Comparison of ENCODE assay signal across 27 mouse cellular contexts in the genomic region with DNA sequence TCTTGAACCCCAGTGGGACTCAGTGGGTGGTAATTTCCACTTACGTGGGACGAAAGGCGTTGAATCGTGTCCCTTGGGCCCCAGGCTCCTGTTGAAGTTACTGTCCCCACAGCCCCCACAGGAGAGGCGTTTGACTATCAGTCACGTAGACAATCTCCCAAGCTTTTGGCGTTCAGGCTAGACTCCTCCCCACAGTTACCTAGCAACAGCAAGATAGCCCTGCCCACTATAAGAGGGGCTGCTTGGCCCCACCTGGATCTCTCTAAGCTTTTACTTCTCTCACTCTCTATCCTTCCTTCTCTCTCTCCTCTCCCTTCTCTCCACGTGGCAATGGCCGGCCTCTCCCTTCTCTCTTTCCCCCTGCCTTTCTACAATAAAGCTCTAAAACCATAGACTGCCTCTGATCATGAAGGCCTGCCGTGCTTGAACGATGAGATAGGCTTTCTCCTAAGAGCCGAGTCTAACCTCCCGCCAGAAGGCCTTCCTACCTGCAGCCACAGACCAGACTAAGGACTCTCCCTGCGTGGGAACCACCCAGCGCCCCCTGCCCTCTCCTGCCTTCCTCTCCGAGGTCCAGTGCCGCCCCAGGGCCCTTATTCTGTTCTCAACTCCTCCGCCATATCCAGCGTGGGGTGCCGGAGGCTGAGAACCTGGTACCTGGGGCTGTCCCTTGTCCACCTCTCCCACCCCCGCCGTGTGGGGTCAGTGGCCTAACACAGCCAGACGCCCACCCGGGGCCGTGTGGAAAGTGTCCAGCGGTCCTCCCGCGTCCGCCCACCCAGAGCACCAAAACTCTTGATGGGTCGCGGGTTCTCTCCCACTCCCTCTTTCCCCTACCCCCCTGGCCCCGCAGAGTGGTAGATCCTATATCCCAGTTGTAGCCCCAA. TPM values are rescaled to one million over a fixed set of nuclear protein-coding genes. Genes with fewer than 3 reads are reported as not detected.
DNase-seq lines count a peak whose midpoint lies in the region; ATAC-seq and TF ChIP-seq lines count a peak whose summit lies in the region.
"Had no signal": no experiment of that assay in that cellular context is flagged by ENCODE, and none has a peak within 500 bp of the region (broad histone marks: within the 10 kb centered on the region; RNA-seq: fewer than 3 reads in every experiment).

No protein-coding gene starts in this region.

- TF ChIP-seq CTCF in G1E (IDR thresholded peaks at IDR 0.05; ENCODE audit: low read depth, low read length), result no peak
- no peak for TF ChIP-seq CTCF in liver, embryonic 14.5 days (IDR thresholded peaks at IDR 0.05; ENCODE audit: low read depth)

- H3K4me1 ChIP-seq in heart, embryonic 10.5 days, result 0 out of 2 replicates have a peak, but pooled peaks cover 13% of the 10 kb centered on the region
- peaks cover 67% of the 10 kb centered on the region for H3K4me1 ChIP-seq in G1E (ENCODE audit: insufficient read depth, low read depth, low read length)
- H3K4me1 ChIP-seq in liver, embryonic 14.5 days (replicated peaks; ENCODE audit: control insufficient read depth in 2 of 2, insufficient read depth in 2 of 2, low read length in 1 of 2), result peaks cover 0 to 2% of the 10 kb centered on the region in 2 experiments; a peak in 2 of 4 replicates
- no peaks in the 10 kb centered on the region for H3K4me1 ChIP-seq in forebrain, embryonic 16.5 days (replicated peaks; ENCODE audit: control insufficient read depth, insufficient read depth, low read length)
- H3K4me1 ChIP-seq: hindbrain, embryonic 15.5 days; intestine, embryonic 15.5 days; midbrain, embryonic 13.5 days had no signal

- no peak for ATAC-seq in G1E (ENCODE audit: extremely low read depth, insufficient number of reproducible peaks, low FRiP score, poor library complexity, severe bottlenecking)
- peak; percentile 56; the same call in 1 of the 2 replicates for ATAC-seq in liver, embryonic 14.5 days (ENCODE audit: insufficient read depth)
- ATAC-seq in megakaryocyte, adult 5-6 weeks (ENCODE audit: poor library complexity, severe bottlenecking), result no peak
- ATAC-seq in forebrain, embryonic 16.5 days, result no peak
- ATAC-seq: CD4-positive, CD25-positive, alpha-beta regulatory T cell, adult 4 months; forebrain, postnatal 0 days; intestine, embryonic 15.5 days; midbrain, embryonic 13.5 days had no signal

- 0 out of 2 replicates have a peak overlapping the region, but pooled peaks have one; percentile 2 for H3K9ac ChIP-seq in liver, embryonic 14.5 days (replicated peaks)
- no peak overlapping the region for H3K9ac ChIP-seq in forebrain, embryonic 16.5 days (replicated peaks; ENCODE audit: low read depth, low read length)
- H3K9ac ChIP-seq: forebrain, postnatal 0 days; hindbrain, embryonic 15.5 days; intestine, embryonic 15.5 days; midbrain, embryonic 13.5 days had no signal

- no peak overlapping the region for H3K4me3 ChIP-seq in heart, embryonic 10.5 days
- H3K4me3 ChIP-seq in G1E (ENCODE audit: low read depth, low read length), result peak overlapping the region; percentile 51; the same call in 1 of the 2 replicates
- H3K4me3 ChIP-seq in liver, embryonic 14.5 days (ENCODE audit: insufficient read depth in 1 of 2, low read depth in 2 of 2, low read length in 2 of 2), result no peak overlapping the region
- no peak overlapping the region for H3K4me3 ChIP-seq in forebrain, embryonic 16.5 days (replicated peaks; ENCODE audit: low read length)
- H3K4me3 ChIP-seq: forebrain, embryonic 10.5 days; hindbrain, embryonic 15.5 days; intestine, embryonic 15.5 days; midbrain, embryonic 13.5 days had no signal

- H3K27me3 ChIP-seq in heart, embryonic 10.5 days (ENCODE audit: insufficient read depth, poor library complexity, severe bottlenecking), result no peaks in the 10 kb centered on the region
- H3K27me3 ChIP-seq in G1E (ENCODE audit: insufficient read depth, low read length), result no peaks in the 10 kb centered on the region
- H3K27me3 ChIP-seq in liver, embryonic 14.5 days (ENCODE audit: control insufficient read depth, insufficient read depth, low read length), result no peaks in the 10 kb centered on the region
- H3K27me3 ChIP-seq in forebrain, embryonic 16.5 days (replicated peaks; ENCODE audit: control insufficient read depth, insufficient read depth, low read length), result no peaks in the 10 kb centered on the region
- H3K27me3 ChIP-seq: hindbrain, embryonic 15.5 days; intestine, embryonic 15.5 days; midbrain, embryonic 13.5 days had no signal

- no peak overlapping the region for H3K4me2 ChIP-seq in liver, embryonic 14.5 days (ENCODE audit: low read depth)
- H3K4me2 ChIP-seq in forebrain, embryonic 16.5 days (ENCODE audit: low read length), result no peak overlapping the region
- H3K4me2 ChIP-seq: hindbrain, embryonic 15.5 days; intestine, embryonic 15.5 days; midbrain, embryonic 13.5 days had no signal

- DNase-seq in heart, embryonic 10.5 days (ENCODE audit: low spot score), result no peak
- DNase-seq in heart, adult 8-10 months (ENCODE audit: low spot score), result no peak
- peak; percentile 44 to 58 for DNase-seq in B cell, adult 2 months
- no peak for DNase-seq in G1E (ENCODE audit: low spot score)
- DNase-seq in liver, embryonic 14.5 days (ENCODE audit: low read depth in 3 of 3, low spot score in 3 of 3), result no peak
- DNase-seq in ovary, postnatal 14 days (ENCODE audit: low spot score), result no peak
- DNase-seq: adrenal gland, adult 2 months; cerebellum, adult 11-12 months; cerebellum, postnatal 14 days; forebrain, postnatal 0 days; gastrocnemius, postnatal 14 days; heart, adult 18-20 months; kidney, adult 9 months; kidney, postnatal 14 days; lung, adult 18-20 months; lung, postnatal 10 days; right cerebral cortex, postnatal 14 days had no signal

- TF ChIP-seq EP300 in liver, embryonic 14.5 days (IDR thresholded peaks at IDR 0.05; ENCODE audit: low read depth), result no peak

- H3K9me3 ChIP-seq in heart, embryonic 10.5 days, result no peaks in the 10 kb centered on the region
- H3K9me3 ChIP-seq in G1E (replicated peaks), result peaks cover 16% of the 10 kb centered on the region
- H3K9me3 ChIP-seq in liver, embryonic 14.5 days (ENCODE audit: control insufficient read depth, low read length), result no peaks in the 10 kb centered on the region
- H3K9me3 ChIP-seq in forebrain, embryonic 16.5 days (ENCODE audit: control insufficient read depth, low read length), result no peaks in the 10 kb centered on the region
- H3K9me3 ChIP-seq: forebrain, embryonic 10.5 days; hindbrain, embryonic 15.5 days; intestine, embryonic 15.5 days; midbrain, embryonic 13.5 days had no signal

- H3K36me3 ChIP-seq in heart, embryonic 10.5 days, result no peaks in the 10 kb centered on the region
- H3K36me3 ChIP-seq in G1E (replicated peaks), result no peaks in the 10 kb centered on the region
- no peaks in the 10 kb centered on the region for H3K36me3 ChIP-seq in liver, embryonic 14.5 days (replicated peaks; ENCODE audit: control insufficient read depth, insufficient read depth, low read depth)
- no peaks in the 10 kb centered on the region for H3K36me3 ChIP-seq in forebrain, embryonic 16.5 days (ENCODE audit: control insufficient read depth, insufficient read depth)
- H3K36me3 ChIP-seq: forebrain, embryonic 10.5 days; hindbrain, embryonic 15.5 days; intestine, embryonic 15.5 days; midbrain, embryonic 13.5 days had no signal

- WGBS in heart, embryonic 10.5 days, result 87% methylated on average over 32 of the region's 32 CpGs
- 79% methylated on average over 32 of the region's 32 CpGs for WGBS in liver, embryonic 14.5 days (ENCODE audit: insufficient replicate concordance)
- WGBS in forebrain, embryonic 16.5 days, result 90% methylated on average over 32 of the region's 32 CpGs

- 0 out of 2 replicates have a peak overlapping the region, but pooled peaks have one; percentile 16 for H3K27ac ChIP-seq in heart, embryonic 10.5 days
- no peak overlapping the region for H3K27ac ChIP-seq in liver, embryonic 14.5 days
- no peak overlapping the region for H3K27ac ChIP-seq in forebrain, embryonic 16.5 days (ENCODE audit: low read length)
- H3K27ac ChIP-seq: forebrain, embryonic 10.5 days; hindbrain, embryonic 15.5 days; intestine, embryonic 15.5 days; midbrain, embryonic 13.5 days had no signal

RNA-seq across cellular contexts. Expression of gene Parp16, which starts 13.4 kb away (rescaled TPM):
- 4.8 and 5.8 TPM in 2 replicates for polyA plus RNA-seq in heart, embryonic 10.5 days (2016; fragmentation: Nextera tagmentation; extraction: Ambion mirVana)
- total RNA-seq in heart, adult 8-10 months (2022), result 1 to 10 TPM; 3.4 to 4.5 (median 3.7) TPM
- total RNA-seq in G1E (2014; fragmentation: Nextera tagmentation) (14.8 and 19.5 TPM in 2 replicates), G1E (2017) (7.7 and 7.8 TPM in 2 replicates)
- 15.9 and 19.4 TPM in 2 replicates for polyA plus RNA-seq in G1E (2012)
- polyA plus RNA-seq in liver, embryonic 14.5 days (2012; rRNA removed), result 4.9 and 5.7 TPM in 2 replicates
- polyA plus RNA-seq in liver, embryonic 14.5 days (2014; fragmentation: Nextera tagmentation; extraction: Ambion mirVana), result 7.2 and 9.3 TPM in 2 replicates
- 0.80 and 1.3 TPM in 2 replicates for total RNA-seq in megakaryocyte, adult 5-6 weeks (2015)
- total RNA-seq in megakaryocyte, adult 5-6 weeks (2017), result 0.95 and 0.98 TPM in 2 replicates
- polyA plus RNA-seq in forebrain, embryonic 16.5 days (2015; fragmentation: Nextera tagmentation; extraction: Ambion mirVana), result 5.4 and 6.6 TPM in 2 replicates

RNA-seq across cellular contexts. Expression of gene Cilp, which starts 56.4 kb away (rescaled TPM):
- polyA plus RNA-seq in heart, embryonic 10.5 days (2016; fragmentation: Nextera tagmentation; extraction: Ambion mirVana), result not detected in 2 replicates
- 1 to 10 TPM; 1.5 to 2.8 (median 2.4) TPM for total RNA-seq in heart, adult 8-10 months (2022)
- total RNA-seq in G1E (2014; fragmentation: Nextera tagmentation) (not detected in 2 replicates), G1E (2017) (under 0.01 TPM in 1 of 2 replicates, not detected in the other)
- not detected in 2 replicates for polyA plus RNA-seq in G1E (2012)
- polyA plus RNA-seq in liver, embryonic 14.5 days (2012; rRNA removed), result 0.01 TPM in 1 of 2 replicates, not detected in the other
- polyA plus RNA-seq in liver, embryonic 14.5 days (2014; fragmentation: Nextera tagmentation; extraction: Ambion mirVana), result not detected in 2 replicates
- total RNA-seq in megakaryocyte, adult 5-6 weeks (2015), result not detected in 2 replicates
- total RNA-seq in megakaryocyte, adult 5-6 weeks (2017), result not detected in 2 replicates
- polyA plus RNA-seq in forebrain, embryonic 16.5 days (2015; fragmentation: Nextera tagmentation; extraction: Ambion mirVana), result 0.18 and 0.20 TPM in 2 replicates
- total RNA-seq: layer of hippocampus, adult 18-20 months; megakaryocyte progenitor cell, adult 5-6 weeks had no signal
- polyA plus RNA-seq: CD4-positive, CD25-positive, alpha-beta regulatory T cell, adult 4 months; forebrain, embryonic 10.5 days; heart, embryonic 14.5 days had no signal

Comparison
In these comparisons a context has a peak if more than half of its experiments do, and no peak if none do; other contexts are left out.
1. DNase-seq: peak in B cell, adult 2 months (2 of 2); none in heart, embryonic 10.5 days (single experiment), heart, adult 8-10 months (single experiment), G1E (single experiment), liver, embryonic 14.5 days (0 of 3) and ovary, postnatal 14 days (single experiment).